10 mouse cellular contexts compared by ENCODE assay signal in genomic region chr5:100047871-100048270, GRCm38 (mm10). TPM values are rescaled to one million over a fixed set of nuclear protein-coding genes. Genes with fewer than 3 reads are reported as not detected.
DNase-seq lines count a peak whose midpoint lies in the region; ATAC-seq and TF ChIP-seq lines count a peak whose summit lies in the region.
"Had no signal": no experiment of that assay in that cellular context is flagged by ENCODE, and none has a peak within 500 bp of the region (broad histone marks: within the 10 kb centered on the region; RNA-seq: fewer than 3 reads in every experiment).

No protein-coding gene starts in this region.

- ATAC-seq in heart, postnatal 0 days (ENCODE audit: insufficient read depth, low read depth): peak; percentile 76
- ATAC-seq in midbrain, embryonic 12.5 days (ENCODE audit: low FRiP score, low read depth): peak; percentile 41; the same call in 1 of the 2 replicates
- no peak for ATAC-seq in midbrain, embryonic 16.5 days
- peak; percentile 67 for ATAC-seq in forebrain, embryonic 16.5 days
- ATAC-seq in stomach, embryonic 16.5 days (ENCODE audit: insufficient read depth, low FRiP score): peak; percentile 57; the same call in 1 of the 2 replicates
- ATAC-seq in monocyte, adult 5-6 weeks (replicated peaks; ENCODE audit: insufficient number of reproducible peaks, low FRiP score, low TSS enrichment, poor library complexity, severe bottlenecking): no peak

- no peak for TF ChIP-seq CTCF in heart, postnatal 0 days (IDR thresholded peaks at IDR 0.05; ENCODE audit: low read depth)

- H3K4me2 ChIP-seq in heart, postnatal 0 days (ENCODE audit: low read depth, low read length): no peak overlapping the region
- no peak overlapping the region for H3K4me2 ChIP-seq in midbrain, embryonic 12.5 days (replicated peaks)
- no peak overlapping the region for H3K4me2 ChIP-seq in midbrain, embryonic 16.5 days (ENCODE audit: low read length)
- H3K4me2 ChIP-seq in forebrain, embryonic 16.5 days (ENCODE audit: low read length): peak overlapping the region; percentile 12; the same call in 1 of the 2 replicates
- no peak overlapping the region; the same call in 1 of the 2 replicates for H3K4me2 ChIP-seq in stomach, embryonic 16.5 days (ENCODE audit: low read depth, low read length)

- no peak overlapping the region for H3K4me3 ChIP-seq in heart, postnatal 0 days (ENCODE audit: low read depth, low read length)
- no peak overlapping the region for H3K4me3 ChIP-seq in midbrain, embryonic 12.5 days
- no peak overlapping the region for H3K4me3 ChIP-seq in midbrain, embryonic 16.5 days (ENCODE audit: low read depth, low read length)
- no peak overlapping the region for H3K4me3 ChIP-seq in forebrain, embryonic 16.5 days (replicated peaks; ENCODE audit: low read length)
- no peak overlapping the region for H3K4me3 ChIP-seq in stomach, embryonic 16.5 days (replicated peaks; ENCODE audit: low read length)

- no peaks in the 10 kb centered on the region for H3K27me3 ChIP-seq in heart, postnatal 0 days (ENCODE audit: control insufficient read depth, insufficient read depth, low read length)
- H3K27me3 ChIP-seq in midbrain, embryonic 12.5 days: no peaks in the 10 kb centered on the region
- H3K27me3 ChIP-seq in midbrain, embryonic 16.5 days (ENCODE audit: control insufficient read depth, insufficient read depth, low read depth, low read length): no peaks in the 10 kb centered on the region
- no peaks in the 10 kb centered on the region for H3K27me3 ChIP-seq in forebrain, embryonic 16.5 days (replicated peaks; ENCODE audit: control insufficient read depth, insufficient read depth, low read length)
- H3K27me3 ChIP-seq in stomach, embryonic 16.5 days (ENCODE audit: control insufficient read depth, insufficient read depth, low read length): no peaks in the 10 kb centered on the region
- H3K27me3 ChIP-seq: CH12.LX had no signal

- H3K27ac ChIP-seq in heart, postnatal 0 days (ENCODE audit: low read depth): no peak overlapping the region
- no peak overlapping the region for H3K27ac ChIP-seq in midbrain, embryonic 12.5 days (replicated peaks)
- no peak overlapping the region for H3K27ac ChIP-seq in midbrain, embryonic 16.5 days (ENCODE audit: low read length)
- H3K27ac ChIP-seq in forebrain, embryonic 16.5 days (ENCODE audit: low read length): peak overlapping the region; percentile 41; the same call in 1 of the 2 replicates
- H3K27ac ChIP-seq in stomach, embryonic 16.5 days (ENCODE audit: low read length): no peak overlapping the region

- intact Hi-C loops in heart, postnatal 36 days (cut with DNase I): no loop called here

- peaks cover 20% of the 10 kb centered on the region for H3K4me1 ChIP-seq in heart, postnatal 0 days (ENCODE audit: control insufficient read depth, insufficient read depth)
- peaks cover 31% of the 10 kb centered on the region for H3K4me1 ChIP-seq in midbrain, embryonic 12.5 days
- peaks cover 20% of the 10 kb centered on the region for H3K4me1 ChIP-seq in midbrain, embryonic 16.5 days (ENCODE audit: control insufficient read depth, insufficient read depth, low read length)
- H3K4me1 ChIP-seq in forebrain, embryonic 16.5 days (replicated peaks; ENCODE audit: control insufficient read depth, insufficient read depth, low read length): peaks cover 38% of the 10 kb centered on the region
- peaks cover 22% of the 10 kb centered on the region for H3K4me1 ChIP-seq in stomach, embryonic 16.5 days (ENCODE audit: control insufficient read depth, insufficient read depth, low read length)

- H3K9ac ChIP-seq in heart, postnatal 0 days (replicated peaks; ENCODE audit: low read depth, low read length): no peak overlapping the region
- peak overlapping the region; percentile 17; the same call in 1 of the 2 replicates for H3K9ac ChIP-seq in midbrain, embryonic 12.5 days (replicated peaks)
- H3K9ac ChIP-seq in midbrain, embryonic 16.5 days (ENCODE audit: low read depth, low read length): no peak overlapping the region
- H3K9ac ChIP-seq in forebrain, embryonic 16.5 days (replicated peaks; ENCODE audit: low read depth, low read length): peak overlapping the region; percentile 19; the same call in 1 of the 2 replicates
- H3K9ac ChIP-seq in stomach, embryonic 16.5 days (ENCODE audit: low read length): no peak overlapping the region

- no peaks in the 10 kb centered on the region for H3K36me3 ChIP-seq in heart, postnatal 0 days (replicated peaks; ENCODE audit: control insufficient read depth, insufficient read depth, low read length)
- peaks cover 7% of the 10 kb centered on the region; the same call in 1 of the 2 replicates for H3K36me3 ChIP-seq in midbrain, embryonic 12.5 days
- no peaks in the 10 kb centered on the region for H3K36me3 ChIP-seq in midbrain, embryonic 16.5 days (ENCODE audit: control insufficient read depth, insufficient read depth, low read length)
- no peaks in the 10 kb centered on the region for H3K36me3 ChIP-seq in forebrain, embryonic 16.5 days (ENCODE audit: control insufficient read depth, insufficient read depth)
- H3K36me3 ChIP-seq in stomach, embryonic 16.5 days (ENCODE audit: control insufficient read depth, insufficient read depth, low read length): no peaks in the 10 kb centered on the region

- 36% methylated on average over 7 of the region's 7 CpGs for WGBS in heart, postnatal 0 days
- 37% methylated on average over 7 of the region's 7 CpGs for WGBS in midbrain, embryonic 12.5 days
- 35% methylated on average over 7 of the region's 7 CpGs for WGBS in midbrain, embryonic 16.5 days
- WGBS in forebrain, embryonic 16.5 days: 21% methylated on average over 7 of the region's 7 CpGs
- 45% methylated on average over 7 of the region's 7 CpGs for WGBS in stomach, embryonic 16.5 days

- DNase-seq in heart, postnatal 0 days (ENCODE audit: low spot score): peak; percentile 79
- no peak for DNase-seq in heart, postnatal 36 days
- DNase-seq in ovary, adult 18-20 months (ENCODE audit: low spot score): no peak
- DNase-seq: adrenal gland, postnatal 25 days had no signal

- no peak for TF ChIP-seq EP300 in heart, postnatal 0 days (IDR thresholded peaks at IDR 0.05; ENCODE audit: low read depth)

- H3K9me3 ChIP-seq in heart, postnatal 0 days (replicated peaks; ENCODE audit: control insufficient read depth, low read length): no peaks in the 10 kb centered on the region
- no peaks in the 10 kb centered on the region for H3K9me3 ChIP-seq in midbrain, embryonic 12.5 days
- no peaks in the 10 kb centered on the region for H3K9me3 ChIP-seq in midbrain, embryonic 16.5 days (replicated peaks; ENCODE audit: control insufficient read depth, low read length, poor library complexity, severe bottlenecking)
- H3K9me3 ChIP-seq in forebrain, embryonic 16.5 days (ENCODE audit: control insufficient read depth, low read length): no peaks in the 10 kb centered on the region
- H3K9me3 ChIP-seq in stomach, embryonic 16.5 days (replicated peaks; ENCODE audit: control insufficient read depth, low read length): no peaks in the 10 kb centered on the region

RNA-seq across cellular contexts. Expression of gene Enoph1, which starts 8.1 kb away (rescaled TPM):
- 6.0 and 17.8 TPM in 2 replicates for total RNA-seq in heart, postnatal 0 days (2014; rRNA removed; ENCODE audit: low replicate concordance)
- 15.7 and 16.1 TPM in 2 replicates for polyA plus RNA-seq in heart, postnatal 0 days (2015; fragmentation: Nextera tagmentation; extraction: Ambion mirVana)
- 1 to 10 TPM; 6.5 to 8.6 TPM for total RNA-seq in heart, postnatal 36 days (2021)
- 39.2 and 39.9 TPM in 2 replicates for polyA plus RNA-seq in midbrain, embryonic 12.5 days (2016; fragmentation: Nextera tagmentation; extraction: Ambion mirVana)
- polyA plus RNA-seq in midbrain, embryonic 16.5 days (2015; fragmentation: Nextera tagmentation; extraction: Ambion mirVana): 57.4 and 61.3 TPM in 2 replicates
- 68.0 and 69.1 TPM in 2 replicates for polyA plus RNA-seq in forebrain, embryonic 16.5 days (2015; fragmentation: Nextera tagmentation; extraction: Ambion mirVana)
- 42.2 and 48.3 TPM in 2 replicates for polyA plus RNA-seq in stomach, embryonic 16.5 days (2015; fragmentation: Nextera tagmentation; extraction: Ambion mirVana)
- 22.0 to 42.2 TPM (median 31.0 TPM) in 3 replicates for total RNA-seq in monocyte, adult 5-6 weeks (2017)

RNA-seq across cellular contexts. Expression of gene Hnrnpdl, which starts 8.4 kb away (rescaled TPM):
- total RNA-seq in heart, postnatal 0 days (2014; rRNA removed; ENCODE audit: low replicate concordance): 51.3 and 56.6 TPM in 2 replicates
- 43.8 and 54.8 TPM in 2 replicates for polyA plus RNA-seq in heart, postnatal 0 days (2015; fragmentation: Nextera tagmentation; extraction: Ambion mirVana)
- total RNA-seq in heart, postnatal 36 days (2021): 10 to 100 TPM; 60.2 to 70.6 TPM
- 288 and 290 TPM in 2 replicates for polyA plus RNA-seq in midbrain, embryonic 12.5 days (2016; fragmentation: Nextera tagmentation; extraction: Ambion mirVana)
- polyA plus RNA-seq in midbrain, embryonic 16.5 days (2015; fragmentation: Nextera tagmentation; extraction: Ambion mirVana): 199 and 210 TPM in 2 replicates
- polyA plus RNA-seq in forebrain, embryonic 16.5 days (2015; fragmentation: Nextera tagmentation; extraction: Ambion mirVana): 246 and 250 TPM in 2 replicates
- 120 and 123 TPM in 2 replicates for polyA plus RNA-seq in stomach, embryonic 16.5 days (2015; fragmentation: Nextera tagmentation; extraction: Ambion mirVana)
- 526 to 624 TPM (median 546 TPM) in 3 replicates for total RNA-seq in monocyte, adult 5-6 weeks (2017)

Comparison
In these comparisons a context has a peak if more than half of its experiments do, and no peak if none do; other contexts are left out.
1. ATAC-seq: peak in heart, postnatal 0 days (single experiment), midbrain, embryonic 12.5 days (single experiment), forebrain, embryonic 16.5 days (single experiment) and stomach, embryonic 16.5 days (single experiment); none in midbrain, embryonic 16.5 days (single experiment) and monocyte, adult 5-6 weeks (single experiment).
2. H3K9ac ChIP-seq: peak in midbrain, embryonic 12.5 days (single experiment) and forebrain, embryonic 16.5 days (single experiment); none in heart, postnatal 0 days (single experiment), midbrain, embryonic 16.5 days (single experiment) and stomach, embryonic 16.5 days (single experiment).